Mouse (Mus musculus): ENCODE data around the gene Chrm3.

Gene Chrm3

GRCm38 (mm10) chr13:10236279-10236678 is 124.4 kb downstream of the Chrm3 start:
- no peak for DNase-seq (ENCODE audit: low read depth, low spot score)

GRCm38 (mm10) chr13:10235391-10236169 is 125.1 kb downstream of the Chrm3 start:
- DNase-seq (ENCODE audit: low read depth, low spot score), result no peak

GRCm38 (mm10) chr13:10220403-10220802 is 140.2 kb downstream of the Chrm3 start:
- no peak for DNase-seq (ENCODE audit: low read depth, low spot score)

GRCm38 (mm10) chr13:10212112-10212511 is 148.5 kb downstream of the Chrm3 start:
- DNase-seq (ENCODE audit: low read depth, low spot score), result no peak

GRCm38 (mm10) chr13:10210522-10211244 is 150.0 kb downstream of the Chrm3 start:
- no peak for DNase-seq (ENCODE audit: low read depth, low spot score)

- no peak for DNase-seq (ENCODE audit: low read depth, low spot score)
Measured at GRCm38 (mm10) chr13:10199206-10199956, 161.3 kb downstream of the Chrm3 start.

- DNase-seq (ENCODE audit: low read depth, low spot score), result no peak
Measured at GRCm38 (mm10) chr13:10189829-10190228, 170.8 kb downstream of the Chrm3 start.

GRCm38 (mm10) chr13:10187926-10188325 is 172.7 kb downstream of the Chrm3 start:
- DNase-seq (ENCODE audit: low read depth, low spot score), result no peak

- DNase-seq (ENCODE audit: low read depth, low spot score), result no peak
Measured at GRCm38 (mm10) chr13:10183837-10184236, 176.8 kb downstream of the Chrm3 start.

- no peak for DNase-seq (ENCODE audit: low read depth, low spot score)
Measured at GRCm38 (mm10) chr13:10182756-10183155, 177.9 kb downstream of the Chrm3 start.

- no peak for DNase-seq (ENCODE audit: low read depth, low spot score)
Measured at GRCm38 (mm10) chr13:10170529-10170928, 190.1 kb downstream of the Chrm3 start.

- DNase-seq (ENCODE audit: low read depth, low spot score), result no peak
Measured at GRCm38 (mm10) chr13:10163354-10163753, 197.3 kb downstream of the Chrm3 start.

GRCm38 (mm10) chr13:10157496-10157895 is 203.2 kb downstream of the Chrm3 start:
- DNase-seq (ENCODE audit: low read depth, low spot score), result no peak

GRCm38 (mm10) chr13:10140573-10140972 is 220.1 kb downstream of the Chrm3 start:
- no peak for DNase-seq (ENCODE audit: low read depth, low spot score)

- no peak for DNase-seq (ENCODE audit: low read depth, low spot score)
Measured at GRCm38 (mm10) chr13:10138878-10139277, 221.8 kb downstream of the Chrm3 start.

GRCm38 (mm10) chr13:10131064-10131463 is 229.6 kb downstream of the Chrm3 start:
- DNase-seq (ENCODE audit: low read depth, low spot score), result peak; percentile 11

- DNase-seq (ENCODE audit: low read depth, low spot score), result no peak
Measured at GRCm38 (mm10) chr13:10112211-10112610, 248.4 kb downstream of the Chrm3 start.

GRCm38 (mm10) chr13:10109542-10109941 is 251.1 kb downstream of the Chrm3 start:
- DNase-seq (ENCODE audit: low read depth, low spot score), result no peak

GRCm38 (mm10) chr13:10107331-10107730 is 253.3 kb downstream of the Chrm3 start:
- no peak for DNase-seq (ENCODE audit: low read depth, low spot score)

GRCm38 (mm10) chr13:10090778-10091177 is 269.9 kb downstream of the Chrm3 start:
- no peak for DNase-seq (ENCODE audit: low read depth, low spot score)

- no peak for DNase-seq (ENCODE audit: low read depth, low spot score)
Measured at GRCm38 (mm10) chr13:10086336-10086735, 274.3 kb downstream of the Chrm3 start.

- no peak for DNase-seq (ENCODE audit: low read depth, low spot score)
Measured at GRCm38 (mm10) chr13:10081896-10082426, 278.7 kb downstream of the Chrm3 start.

Data from embryo, embryonic 11.5 days (tissue).